Mouse (Mus musculus) hindbrain, embryonic 10.5 days (tissue): Measurements from ENCODE around the gene Skap1. TPM values are rescaled to one million over a fixed set of nuclear protein-coding genes. Genes with fewer than 3 reads are reported as not detected.
"Not testable (repeated sequence)": the region's sequence is repeated elsewhere in the genome, so short reads cannot be mapped to it uniquely, and the experiment has no call there.

Source experiments
- DNase-seq: peaks from one replicate; pipeline ENCODE4 v3.0.0-alpha.2; 2017; ENCODE audit warnings: low spot score
- H3K27ac ChIP-seq: fragments of 300-500 bp; sonication (generic); 2 replicates; pipeline ENCODE4 v1.5.1; 2016; ENCODE audit warnings: mild to moderate bottlenecking, moderate library complexity
- H3K27me3 ChIP-seq: fragments of 300-500 bp; sonication (generic); 2 replicates; pipeline ENCODE4 v1.6.1; 2016; ENCODE audit warnings: mild to moderate bottlenecking; ENCODE audit not compliant: poor library complexity, insufficient read depth, severe bottlenecking
- H3K36me3 ChIP-seq: fragments of 300-500 bp; sonication (generic); 2 replicates; pipeline ENCODE4 v1.6.1; 2016; ENCODE audit warnings: mild to moderate bottlenecking, moderate library complexity
- H3K4me1 ChIP-seq: fragments of 300-500 bp; sonication (generic); replicated peaks from 2 replicates; pipeline ENCODE4 v1.6.1; 2016; ENCODE audit warnings: mild to moderate bottlenecking
- H3K4me3 ChIP-seq: fragments of 300-500 bp; sonication (generic); 2 replicates; pipeline ENCODE4 v1.5.1; 2016; ENCODE audit warnings: mild to moderate bottlenecking, moderate library complexity
- H3K9me3 ChIP-seq: fragments of 300-500 bp; sonication (generic); 2 replicates; pipeline ENCODE4 v1.6.1; 2016; ENCODE audit warnings: mild to moderate bottlenecking, moderate library complexity
- whole genome bisulfite sequencing: fragments of 180-500 bp; shearing (Covaris S2); methylation state at CpG from one replicate; pipeline ENCODE4 v1.1.7; 2016; 5-methylcytosine and 5-hydroxymethylcytosine counted together
- polyA plus RNA-seq: library from polyadenylated mRNA; unstranded; fragments of >200 nt; fragmentation: Nextera tagmentation; extraction: Ambion mirVana; gene quantifications from 2 replicates; pipeline ENCODE4 v1.2.1, GENCODE M21; 2016

The Skap1 gene
- polyA plus RNA-seq, 1 experiment from 2014 or later = 1.3 TPM

DNA sequence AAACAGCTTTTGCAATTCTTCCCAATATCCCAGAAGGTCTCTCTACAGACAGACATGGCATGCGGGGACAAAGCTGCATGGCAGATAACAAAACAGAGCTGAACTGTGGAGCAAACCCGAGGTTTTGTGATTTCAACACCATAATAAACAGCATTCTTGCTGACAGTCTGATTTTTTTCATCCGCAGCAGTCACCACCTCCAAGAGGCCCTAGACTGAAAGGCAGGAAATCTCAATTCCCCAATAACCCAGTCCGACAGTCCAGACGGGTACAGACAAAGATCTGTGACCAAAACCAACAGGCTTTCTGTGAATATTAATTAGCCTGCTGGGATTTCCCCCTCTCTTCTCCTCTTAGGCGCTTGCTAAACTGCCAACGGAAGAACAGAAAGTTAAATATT is 311.3 kb downstream of the Skap1 start:
- no peak for DNase-seq
- Histone ChIP-seq H3K27me3 (no peaks in the 10 kb centered on the region), H3K9me3 (no peaks in the 10 kb centered on the region), H3K27ac (no peak overlapping the region), H3K36me3 (peaks cover 39% of the 10 kb centered on the region), H3K4me3 (no peak overlapping the region), H3K4me1 (peaks cover 12% of the 10 kb centered on the region)
- 85% methylated on average over 7 of the region's 7 CpGs for WGBS

GRCm38 (mm10) chr11:96776068-96776467 is 311.7 kb downstream of the Skap1 start:
- Histone ChIP-seq H3K27ac (no peak overlapping the region), H3K9me3 (no peaks in the 10 kb centered on the region), H3K27me3 (no peaks in the 10 kb centered on the region), H3K4me3 (peak overlapping the region; percentile 70), H3K36me3 (peaks cover 35% of the 10 kb centered on the region), H3K4me1 (peaks cover 12% of the 10 kb centered on the region)
- 61% methylated on average over 3 of the region's 3 CpGs for WGBS
- DNase-seq = no peak

DNA sequence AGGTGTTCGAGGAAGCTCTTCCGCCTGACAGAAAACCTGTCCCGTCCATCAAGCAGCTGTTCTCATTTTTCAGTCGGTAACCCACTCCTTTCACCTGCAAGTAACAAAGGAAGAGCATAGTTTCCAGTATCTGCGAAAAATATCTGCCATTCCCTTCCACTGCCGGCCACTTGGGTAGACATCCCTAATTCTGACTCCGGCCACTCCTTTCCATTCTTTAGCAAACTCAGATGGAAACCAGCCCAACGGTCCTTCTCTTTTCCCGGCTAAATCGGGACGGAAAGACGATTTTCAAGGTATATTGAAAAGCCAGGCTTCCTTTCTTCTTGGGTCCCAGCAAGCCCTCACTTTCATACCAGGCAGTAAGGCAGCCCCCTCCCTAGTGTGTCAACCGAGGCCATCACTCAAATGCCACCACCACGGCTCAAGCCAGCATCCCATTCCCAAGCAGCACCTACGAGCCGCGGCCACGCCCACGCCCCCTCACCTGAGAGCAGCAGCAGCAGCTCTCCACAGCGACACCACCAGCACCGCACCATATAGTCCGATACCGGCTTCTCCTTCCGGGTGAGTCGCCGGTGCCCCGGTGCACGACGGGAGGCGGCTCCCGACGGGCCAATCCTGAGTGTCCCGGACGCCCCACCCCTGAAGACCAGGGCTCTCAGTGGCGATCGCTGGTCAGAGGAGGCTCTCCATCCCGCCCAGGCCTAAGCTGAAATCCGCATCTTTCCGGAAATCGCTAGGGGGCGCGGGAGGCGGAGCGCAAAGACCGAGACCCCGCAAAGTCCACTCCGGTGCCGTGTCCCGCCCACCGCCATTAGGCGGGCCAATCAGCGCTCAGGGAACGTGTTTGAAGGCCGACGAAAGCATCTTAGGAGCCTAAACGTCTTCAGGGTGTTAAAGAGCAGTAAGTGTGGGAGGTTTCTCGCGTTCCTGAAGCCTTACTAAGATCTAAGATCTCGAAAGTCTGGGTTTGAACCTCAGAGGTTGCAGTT is 312.9 kb downstream of the Skap1 start, which contains the start of gene Snx11:
Gene Snx11, minus strand, starts transcription at position 592 of the 995 bp plus-strand sequence.
- 2% methylated on average over 59 of the region's 59 CpGs for WGBS
- Histone ChIP-seq H3K4me3 (peak within 1 kb of the TSS; percentile 70), H3K36me3 (peaks cover 23% of the 10 kb centered on the region), H3K27me3 (no peaks in the 10 kb centered on the region), H3K9me3 (no peaks in the 10 kb centered on the region), H3K27ac (peak within 1 kb of the TSS; percentile 82), H3K4me1 (peaks cover 12% of the 10 kb centered on the region)
- peak; percentile 100 for DNase-seq

DNA sequence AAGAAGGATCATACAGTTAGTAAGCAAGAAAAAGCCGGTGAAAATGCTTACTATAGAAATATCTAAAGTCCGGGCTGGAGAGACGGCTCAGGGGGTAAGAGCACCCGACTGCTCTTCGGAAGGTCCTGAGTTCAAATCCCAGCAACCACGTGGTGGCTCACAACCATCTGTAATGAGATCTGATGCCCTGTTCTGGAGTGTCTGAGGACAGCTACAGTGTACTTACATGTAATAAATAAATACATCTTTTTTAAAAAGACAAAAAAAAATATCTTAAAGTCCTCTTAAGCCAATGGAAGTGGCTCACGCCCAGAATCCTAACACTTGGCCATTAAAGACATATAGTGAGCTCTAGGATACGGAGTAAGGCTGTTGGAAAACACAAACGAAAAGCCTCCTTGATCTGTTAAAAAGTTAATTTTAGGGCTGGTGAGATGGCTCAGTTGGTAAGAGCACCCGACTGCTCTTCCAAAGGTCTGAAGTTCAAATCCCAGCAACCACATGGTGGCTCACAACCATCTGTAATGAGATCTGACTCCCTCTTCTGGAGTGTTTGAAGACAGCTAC is 313.8 kb downstream of the Skap1 start:
- Histone ChIP-seq H3K4me3 (peak overlapping the region; percentile 70), H3K4me1 (peaks cover 12% of the 10 kb centered on the region), H3K27ac (peak overlapping the region; percentile 82), H3K36me3 (peaks cover 14% of the 10 kb centered on the region)
- H3K9me3 ChIP-seq, DNase-seq, H3K27me3 ChIP-seq: not testable (repeated sequence)
- 71% methylated on average over 10 of the region's 10 CpGs for WGBS

GRCm38 (mm10) chr11:96780306-96780705 is 315.9 kb downstream of the Skap1 start:
- WGBS = 72% methylated on average over 5 of the region's 5 CpGs
- Histone ChIP-seq H3K9me3 (no peaks in the 10 kb centered on the region), H3K4me3 (no peak overlapping the region), H3K36me3 (no peaks in the 10 kb centered on the region), H3K4me1 (peaks cover 12% of the 10 kb centered on the region), H3K27me3 (no peaks in the 10 kb centered on the region), H3K27ac (no peak overlapping the region)
- no peak for DNase-seq

GRCm38 (mm10) chr11:96781425-96781824 is 317.0 kb downstream of the Skap1 start:
- H3K27me3 ChIP-seq = no peaks in the 10 kb centered on the region
- H3K27ac ChIP-seq = no peak overlapping the region
- no peaks in the 10 kb centered on the region for H3K9me3 ChIP-seq
- H3K4me3 ChIP-seq = no peak overlapping the region
- WGBS = 80% methylated on average over 2 of the region's 2 CpGs
- no peaks in the 10 kb centered on the region for H3K36me3 ChIP-seq
- DNase-seq = no peak
- peaks cover 7% of the 10 kb centered on the region for H3K4me1 ChIP-seq

DNA sequence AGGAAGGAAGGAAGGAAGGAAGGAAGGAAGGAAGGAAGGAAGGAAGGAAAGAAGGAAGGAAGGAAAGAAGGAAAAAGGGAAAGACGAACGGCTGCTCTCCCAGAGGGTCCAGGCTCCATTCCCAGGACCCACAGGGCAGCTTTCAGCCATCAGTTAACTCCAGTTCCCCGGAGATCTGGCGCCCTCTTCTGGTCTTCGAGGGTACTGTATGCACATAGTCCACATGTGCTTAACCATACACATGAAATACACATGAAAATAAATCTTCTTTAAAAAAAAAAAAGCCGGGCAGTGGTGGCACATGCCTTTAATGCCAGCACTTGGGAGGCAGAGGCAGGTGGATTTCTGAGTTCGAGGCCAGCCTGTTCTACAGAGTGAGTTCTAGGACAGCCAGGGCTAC is 320.5 kb downstream of the Skap1 start:
- H3K4me1 ChIP-seq, H3K4me3 ChIP-seq, H3K27ac ChIP-seq, H3K9me3 ChIP-seq, H3K36me3 ChIP-seq, H3K27me3 ChIP-seq: not testable (repeated sequence)
- 15% methylated on average over 7 of the region's 7 CpGs for WGBS
- DNase-seq = peak; percentile 87

DNA sequence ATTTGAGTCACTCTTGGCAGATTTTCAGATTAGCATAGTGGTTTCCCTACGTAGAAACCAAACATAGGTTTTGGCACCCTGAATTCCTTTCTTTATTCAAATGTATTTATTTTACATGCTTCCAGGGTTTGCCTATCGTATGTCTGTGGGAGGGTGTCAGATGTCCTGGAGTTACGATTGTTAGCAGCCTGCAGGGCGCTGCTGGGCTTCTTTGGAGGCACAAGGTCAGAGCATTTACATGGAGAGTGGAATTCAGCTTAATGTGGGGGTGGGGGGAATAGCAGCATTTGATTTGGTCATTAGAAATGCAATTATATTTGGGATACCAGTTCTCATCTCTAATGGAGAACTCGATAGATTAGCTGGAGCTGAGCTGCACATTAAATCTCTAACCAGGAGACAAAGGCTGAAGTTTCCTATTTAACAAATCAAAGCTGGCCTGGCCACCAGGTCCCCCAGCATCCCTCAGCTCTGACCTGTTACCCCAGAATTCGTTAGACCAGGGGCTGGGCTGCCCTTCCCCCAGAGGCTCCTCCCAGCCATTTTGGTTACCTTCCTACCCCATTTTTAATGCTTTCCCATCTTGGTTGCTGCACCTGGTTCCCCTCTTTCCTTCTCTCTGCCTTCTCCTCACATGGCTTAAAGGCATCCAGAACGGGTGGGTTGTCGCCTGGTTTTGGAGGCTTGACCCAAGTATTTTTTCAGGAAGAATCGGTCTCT is 322.5 kb downstream of the Skap1 start:
- no peak for DNase-seq
- H3K4me1 ChIP-seq = peaks cover 27% of the 10 kb centered on the region
- H3K36me3 ChIP-seq = peaks cover 9% of the 10 kb centered on the region
- H3K27me3 ChIP-seq = no peaks in the 10 kb centered on the region
- 32% methylated on average over 9 of the region's 9 CpGs for WGBS
- H3K27ac ChIP-seq = no peak overlapping the region
- H3K9me3 ChIP-seq = no peaks in the 10 kb centered on the region
- no peak overlapping the region for H3K4me3 ChIP-seq

DNA sequence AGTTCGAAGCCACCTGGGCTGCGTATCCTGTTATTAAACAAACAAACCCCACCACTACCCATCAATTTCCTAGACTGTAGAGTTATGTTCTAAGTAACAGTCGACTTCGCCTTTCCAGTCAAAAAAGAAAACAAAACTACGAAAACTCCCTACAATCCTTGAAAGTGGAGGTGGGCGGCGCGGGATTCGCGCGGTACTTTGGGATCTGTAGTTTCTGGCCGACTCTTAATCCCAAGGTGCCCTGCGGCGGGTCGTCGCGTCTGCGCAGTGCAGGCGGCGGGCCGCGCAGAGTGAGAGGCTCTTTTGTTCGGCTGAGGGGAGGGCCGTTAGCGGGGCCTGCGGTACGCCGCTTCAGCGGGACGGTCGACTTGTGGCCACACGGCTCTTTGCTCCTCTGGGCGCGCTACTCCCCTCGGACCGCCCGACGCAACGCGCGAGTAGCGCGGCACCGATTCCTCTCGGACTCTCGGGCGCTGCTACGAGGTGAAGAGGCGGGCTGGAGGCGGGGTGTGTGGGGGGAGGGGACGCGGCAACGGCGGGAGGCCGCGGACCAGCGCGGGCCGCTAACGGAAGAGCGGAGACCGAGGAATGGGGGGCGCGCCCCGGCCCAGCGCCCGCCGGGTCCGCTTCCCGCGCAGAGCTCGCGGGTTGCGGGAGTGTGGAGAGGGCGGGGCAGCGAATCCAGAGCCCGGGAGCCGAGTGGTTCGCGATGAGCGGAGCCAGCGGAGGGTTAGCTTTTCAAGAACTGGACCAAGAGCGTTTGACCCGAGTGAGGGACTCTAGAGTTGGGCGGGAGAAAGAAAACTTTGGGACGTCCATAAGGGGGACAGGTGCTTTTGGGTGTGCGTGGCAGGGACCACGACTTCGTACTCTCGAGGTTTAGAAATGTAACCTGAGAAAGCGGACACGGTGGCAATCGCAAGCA is 324.7 kb downstream of the Skap1 start, which contains the start of gene Cbx1:
Gene Cbx1, plus strand, starts transcription at position 257 of the 925 bp plus-strand sequence.
- Histone ChIP-seq H3K4me3 (peak within 1 kb of the TSS; percentile 96), H3K9me3 (no peaks in the 10 kb centered on the region), H3K27ac (peak within 1 kb of the TSS; percentile 100), H3K4me1 (peaks cover 38% of the 10 kb centered on the region), H3K27me3 (no peaks in the 10 kb centered on the region), H3K36me3 (peaks cover 20% of the 10 kb centered on the region)
- peak; percentile 93 for DNase-seq
- WGBS = 1% methylated on average over 93 of the region's 93 CpGs

DNA sequence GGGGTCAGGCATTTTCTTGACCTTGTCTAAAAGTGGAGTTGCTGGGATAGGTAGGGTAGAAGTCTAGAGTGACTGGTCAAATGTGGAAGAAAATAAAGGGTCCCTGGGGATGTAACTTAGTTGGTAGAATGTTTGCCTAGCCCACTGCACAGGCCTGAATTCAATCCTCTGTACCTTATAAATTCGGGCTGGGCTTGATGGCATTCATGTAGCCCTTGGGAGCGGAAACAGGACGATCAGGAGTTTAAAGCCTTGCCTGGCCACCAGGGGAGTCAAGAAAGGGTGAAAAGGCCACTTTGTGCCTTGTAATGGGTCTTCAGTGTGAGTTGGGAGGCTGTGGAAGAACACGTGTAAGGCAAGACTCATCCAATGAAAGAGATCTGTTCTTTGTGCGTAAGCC is 325.6 kb downstream of the Skap1 start:
- Histone ChIP-seq H3K27me3 (no peaks in the 10 kb centered on the region), H3K4me1 (peaks cover 38% of the 10 kb centered on the region), H3K27ac (peak overlapping the region; percentile 100), H3K4me3 (peak overlapping the region; percentile 96), H3K9me3 (no peaks in the 10 kb centered on the region), H3K36me3 (peaks cover 29% of the 10 kb centered on the region)
- no peak for DNase-seq
- WGBS = 9% methylated on average over 5 of the region's 5 CpGs

DNA sequence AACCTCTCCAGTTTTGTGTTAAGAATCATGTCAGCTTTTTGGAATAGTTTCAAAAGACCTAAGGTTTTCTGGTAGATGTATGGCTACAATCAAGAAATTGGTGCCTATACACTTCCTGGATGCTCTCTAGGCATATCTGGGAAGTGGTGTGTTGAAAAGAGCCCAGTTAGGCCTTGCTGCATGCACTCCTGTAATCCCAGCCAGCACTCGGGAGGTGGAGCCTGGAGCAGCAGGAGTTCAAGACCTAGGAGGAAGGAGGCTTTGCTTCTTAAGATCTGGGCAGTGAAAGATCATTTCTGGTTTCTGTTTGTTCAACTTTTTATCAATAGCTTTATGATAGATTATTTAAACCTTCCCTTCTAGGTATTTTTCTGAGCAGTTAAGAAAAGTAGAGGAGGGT is 326.3 kb downstream of the Skap1 start:
- no peaks in the 10 kb centered on the region for H3K27me3 ChIP-seq
- 0 out of 2 replicates have a peak overlapping the region, but pooled peaks have one; percentile 12 for H3K27ac ChIP-seq
- H3K4me1 ChIP-seq = peaks cover 38% of the 10 kb centered on the region
- DNase-seq = no peak
- peak overlapping the region; percentile 96 for H3K4me3 ChIP-seq
- 10% methylated on average over 1 of the region's 1 CpGs for WGBS
- H3K36me3 ChIP-seq = peaks cover 36% of the 10 kb centered on the region
- no peaks in the 10 kb centered on the region for H3K9me3 ChIP-seq

DNA sequence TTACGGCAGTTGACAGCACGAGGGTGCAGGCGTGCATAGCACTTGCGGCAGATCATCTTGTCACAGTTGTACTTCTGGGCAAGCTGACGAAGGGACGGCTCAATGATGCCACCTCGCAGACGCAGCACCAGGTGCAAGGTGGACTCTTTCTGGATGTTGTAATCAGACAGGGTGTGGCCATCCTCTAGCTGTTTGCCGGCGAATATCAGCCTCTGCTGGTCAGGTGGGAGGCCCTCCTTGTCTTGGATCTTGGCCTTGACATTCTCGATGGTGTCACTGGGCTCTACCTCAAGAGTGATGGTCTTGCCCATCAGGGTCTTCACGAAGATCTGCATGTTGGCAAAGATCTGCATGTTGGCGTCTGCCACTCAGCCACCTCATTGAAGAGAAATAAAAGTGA is 331.1 kb downstream of the Skap1 start:
- no peak for DNase-seq
- no peaks in the 10 kb centered on the region for H3K9me3 ChIP-seq
- no peak overlapping the region for H3K4me3 ChIP-seq
- H3K4me1 ChIP-seq = peaks cover 24% of the 10 kb centered on the region
- H3K27me3 ChIP-seq = no peaks in the 10 kb centered on the region
- WGBS = 97% methylated on average over 13 of the region's 13 CpGs
- H3K27ac ChIP-seq = no peak overlapping the region
- peaks cover 83% of the 10 kb centered on the region for H3K36me3 ChIP-seq
